Mouse (Mus musculus) spleen, adult 2 months (tissue): ENCODE measurements around the gene D1Ertd622e. TPM values are rescaled to one million over a fixed set of nuclear protein-coding genes. Genes with fewer than 3 reads are reported as not detected.

Experiments used
- DNase-seq, 2 experiments: peaks; one replicate each; pipeline versions ENCODE4 v3.0.0 to v3.0.0-alpha.2; 2012 to 2021; ENCODE audit warnings: low spot score in 2 of 2, low read depth in 1 of 2
- H3K27ac ChIP-seq: fragments of 200-500 bp; 2 replicates; pipeline ENCODE4 v1.5.1; 2012; ENCODE audit warnings: low read length, inconsistent platforms; ENCODE audit not compliant: insufficient read depth
- H3K27me3 ChIP-seq: fragments of 200-500 bp; 2 replicates; pipeline ENCODE4 v1.6.1; 2012; ENCODE audit warnings: mild to moderate bottlenecking, moderate library complexity, low read length, inconsistent platforms; ENCODE audit not compliant: control insufficient read depth, insufficient read depth
- H3K36me3 ChIP-seq: fragments of 200-500 bp; 2 replicates; pipeline ENCODE4 v1.6.1; 2012; ENCODE audit warnings: mild to moderate bottlenecking, low read length, inconsistent platforms; ENCODE audit not compliant: control insufficient read depth, insufficient read depth
- H3K4me1 ChIP-seq: fragments of 200-500 bp; 2 replicates; pipeline ENCODE4 v1.6.1; 2011; ENCODE audit warnings: inconsistent platforms; ENCODE audit not compliant: control insufficient read depth, insufficient read depth, insufficient read length
- H3K4me3 ChIP-seq: fragments of 200-500 bp; 2 replicates; pipeline ENCODE4 v1.5.1; 2011; ENCODE audit warnings: mild to moderate bottlenecking, inconsistent platforms; ENCODE audit not compliant: insufficient read depth, insufficient read length; ENCODE audit errors: extremely low read depth
- CTCF ChIP-seq: fragments of 200-500 bp; IDR thresholded peaks from 2 replicates; pipeline ENCODE4 v1.5.1; 2011; ENCODE audit warnings: mild to moderate bottlenecking, inconsistent platforms; ENCODE audit not compliant: insufficient read depth, insufficient read length, insufficient replicate concordance; ENCODE audit errors: extremely low read depth
- POLR2A ChIP-seq: fragments of 200-500 bp; IDR thresholded peaks from 2 replicates; pipeline ENCODE4 v1.6.1; 2011; ENCODE audit warnings: low read depth, low read length, inconsistent platforms
- WGBS: fragments of 180-500 bp; shearing (Covaris S2); methylation state at CpG from one replicate; pipeline ENCODE4 v1.1.7; 2018; 5-methylcytosine and 5-hydroxymethylcytosine counted together
- polyA plus RNA-seq: library from polyadenylated mRNA; depleted of rRNA; stranded (reverse); fragments of >200 nt; gene quantifications from 2 replicates; pipeline ENCODE4 v1.2.3, GENCODE M21; 2012

D1Ertd622e gene
- polyA plus RNA-seq, 1 experiment = 23.1 TPM

- DNase-seq = peak; percentile 31 to 54
- TF ChIP-seq POLR2A (no peak), CTCF (no peak)
Measured at GRCm38 (mm10) chr1:97660687-97661405, 1.0 kb downstream of the D1Ertd622e start.

GRCm38 (mm10) chr1:97659405-97659804 lies 2.5 kb downstream of the D1Ertd622e start:
- Histone ChIP-seq H3K4me1 (peaks cover 12% of the 10 kb centered on the region), H3K27me3 (0 out of 2 replicates have a peak, but pooled peaks cover 2% of the 10 kb centered on the region), H3K36me3 (no peaks in the 10 kb centered on the region), H3K27ac (peak overlapping the region; percentile 80; the same call in 1 of the 2 replicates), H3K4me3 (peak overlapping the region; percentile 54)
- no peak for TF ChIP-seq CTCF
- TF ChIP-seq POLR2A = no peak
- peak; percentile 40 to 74 for DNase-seq
- 9% methylated on average over 7 of the region's 7 CpGs for WGBS

More at GRCm38 (mm10) chr1:97660687-97661405, 1.0 kb downstream of the D1Ertd622e start:
- under 1% methylated on average over 93 of the region's 93 CpGs for WGBS
- peak overlapping the region; percentile 85 for H3K27ac ChIP-seq
- H3K4me3 ChIP-seq = peak overlapping the region; percentile 84
- 0 out of 2 replicates have a peak, but pooled peaks cover 2% of the 10 kb centered on the region for H3K27me3 ChIP-seq
- H3K36me3 ChIP-seq = no peaks in the 10 kb centered on the region
- peaks cover 12% of the 10 kb centered on the region for H3K4me1 ChIP-seq

- no peak overlapping the region for H3K27ac ChIP-seq
- 88% methylated on average over 2 of the region's 2 CpGs for WGBS
- H3K36me3 ChIP-seq = 0 out of 2 replicates have a peak, but pooled peaks cover 1% of the 10 kb centered on the region
- 0 out of 2 replicates have a peak, but pooled peaks cover 2% of the 10 kb centered on the region for H3K27me3 ChIP-seq
- DNase-seq = no peak
- H3K4me1 ChIP-seq = peaks cover 12% of the 10 kb centered on the region
- TF ChIP-seq CTCF = no peak
- TF ChIP-seq POLR2A = no peak
- no peak overlapping the region for H3K4me3 ChIP-seq
Measured at GRCm38 (mm10) chr1:97657786-97658185, 4.1 kb downstream of the D1Ertd622e start.

- Histone ChIP-seq H3K27me3 (0 out of 2 replicates have a peak, but pooled peaks cover 2% of the 10 kb centered on the region), H3K36me3 (0 out of 2 replicates have a peak, but pooled peaks cover 1% of the 10 kb centered on the region), H3K4me3 (no peak overlapping the region), H3K4me1 (peaks cover 8% of the 10 kb centered on the region), H3K27ac (no peak overlapping the region)
- DNase-seq = no peak
- WGBS = 60% methylated on average over 2 of the region's 2 CpGs
- TF ChIP-seq CTCF (no peak), POLR2A (no peak)
Measured at GRCm38 (mm10) chr1:97657201-97657600, 4.7 kb downstream of the D1Ertd622e start.

GRCm38 (mm10) chr1:97654397-97654975 lies 7.4 kb downstream of the D1Ertd622e start:
- TF ChIP-seq CTCF = no peak
- TF ChIP-seq POLR2A = no peak
- Histone ChIP-seq H3K27me3 (no peaks in the 10 kb centered on the region), H3K36me3 (0 out of 2 replicates have a peak, but pooled peaks cover 1% of the 10 kb centered on the region), H3K4me1 (peaks cover 10% of the 10 kb centered on the region), H3K4me3 (no peak overlapping the region), H3K27ac (no peak overlapping the region)
- DNase-seq = no peak
- WGBS = 95% methylated on average over 6 of the region's 6 CpGs

GRCm38 (mm10) chr1:97650553-97651123 lies 11.2 kb downstream of the D1Ertd622e start:
- Histone ChIP-seq H3K36me3 (peaks cover 12% of the 10 kb centered on the region), H3K27me3 (no peaks in the 10 kb centered on the region), H3K4me1 (peaks cover 2% of the 10 kb centered on the region), H3K27ac (no peak overlapping the region), H3K4me3 (no peak overlapping the region)
- 67% methylated on average over 3 of the region's 3 CpGs for WGBS
- TF ChIP-seq POLR2A (no peak), CTCF (no peak)
- DNase-seq = no peak
